Mouse (Mus musculus): Measurements from ENCODE around the gene Poll. TPM values are rescaled to one million over a fixed set of nuclear protein-coding genes. Genes with fewer than 3 reads are reported as not detected.
A peak's percentile ranks its signal among the peaks of the same experiment; 100 is the strongest.

The Poll gene
- 23.3 and 23.8 TPM in 2 replicates for polyA plus RNA-seq (2016; fragmentation: Nextera tagmentation; extraction: Ambion mirVana)

DNA sequence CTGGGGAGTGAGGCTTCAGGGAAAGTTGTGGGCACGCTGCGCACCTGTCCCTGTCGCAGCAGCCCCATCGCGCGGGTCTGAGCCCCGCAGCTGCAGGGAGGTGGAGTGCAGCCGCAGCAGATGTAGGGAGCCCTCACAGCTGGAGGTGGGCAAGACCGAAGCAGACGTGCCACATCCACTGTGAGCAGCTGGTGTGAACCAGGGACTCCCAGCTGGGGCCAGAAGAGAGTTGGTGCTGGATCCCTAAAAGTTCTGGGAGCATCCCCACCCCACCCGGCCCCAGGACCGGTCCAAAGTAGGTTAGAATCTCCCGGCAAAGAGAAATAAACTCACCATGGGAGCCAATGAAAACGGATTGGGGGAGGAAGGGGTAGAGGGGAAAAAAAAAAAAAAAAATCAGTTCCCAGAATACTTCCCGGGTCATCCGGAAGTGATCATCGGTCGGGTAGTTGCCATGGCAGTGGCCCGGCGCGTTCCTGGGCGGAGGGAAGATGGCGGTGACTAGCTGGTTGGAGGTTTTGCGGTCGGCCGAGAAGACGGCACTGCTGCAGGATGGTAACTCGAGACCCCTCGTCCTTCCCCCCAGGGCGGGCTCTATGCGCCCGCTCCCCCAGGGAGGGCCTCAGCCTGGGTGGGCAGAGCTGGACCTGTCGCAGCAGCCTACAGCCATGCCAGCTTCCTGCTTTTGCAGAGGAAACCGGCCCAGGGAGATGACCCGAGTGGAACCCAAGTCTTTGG is at the start of gene Poll, which contains the start of gene Gm17018:
Gene Poll (minus strand): TSS at position 379 of the 738 bp plus-strand sequence.
Gene Gm17018 (plus strand): TSS at position 463 of the 738 bp plus-strand sequence.
- Histone ChIP-seq H3K36me3 (replicated peaks) (peaks cover 26% of the 10 kb centered on the region), H3K27ac (replicated peaks) (peak within 1 kb of the TSS; percentile 88), H3K4me1 (peaks cover 28% of the 10 kb centered on the region), H3K9me3 (no peaks in the 10 kb centered on the region), H3K27me3 (replicated peaks; ENCODE audit: low read depth, poor library complexity, severe bottlenecking) (peaks cover 12% of the 10 kb centered on the region; the same call in 1 of the 2 replicates), H3K4me3 (peak within 1 kb of the TSS; percentile 88)
- peak; percentile 90 for DNase-seq (ENCODE audit: low spot score)
- WGBS: 1% methylated on average over 35 of the region's 35 CpGs

GRCm38 (mm10) chr19:45608648-45609339 is 48.5 kb upstream of the Poll start:
- Histone ChIP-seq H3K27ac (replicated peaks) (0 out of 2 replicates have a peak overlapping the region, but pooled peaks have one; percentile 7), H3K36me3 (replicated peaks) (no peaks in the 10 kb centered on the region), H3K4me3 (no peak overlapping the region), H3K27me3 (replicated peaks; ENCODE audit: low read depth, poor library complexity, severe bottlenecking) (peaks cover 73% of the 10 kb centered on the region), H3K4me1 (peaks cover 38% of the 10 kb centered on the region), H3K9me3 (0 out of 2 replicates have a peak, but pooled peaks cover 2% of the 10 kb centered on the region)
- 85% methylated on average over 13 of the region's 13 CpGs for WGBS
- no peak for DNase-seq (ENCODE audit: low spot score)

- Histone ChIP-seq H3K4me3 (0 out of 2 replicates have a peak overlapping the region, but pooled peaks have one; percentile 8), H3K27ac (replicated peaks) (peak overlapping the region; percentile 75), H3K27me3 (replicated peaks; ENCODE audit: low read depth, poor library complexity, severe bottlenecking) (peaks cover 78% of the 10 kb centered on the region), H3K36me3 (replicated peaks) (no peaks in the 10 kb centered on the region), H3K4me1 (peaks cover 38% of the 10 kb centered on the region), H3K9me3 (0 out of 2 replicates have a peak, but pooled peaks cover 2% of the 10 kb centered on the region)
- WGBS: 19% methylated on average over 7 of the region's 7 CpGs
- DNase-seq (ENCODE audit: low spot score): peak; percentile 34
These were observed 47.1 kb upstream of the Poll start for GRCm38 (mm10) chr19:45607479-45607878.

GRCm38 (mm10) chr19:45606701-45607100 is 46.4 kb upstream of the Poll start:
- Histone ChIP-seq H3K36me3 (replicated peaks) (no peaks in the 10 kb centered on the region; the same call in 1 of the 2 replicates), H3K9me3 (0 out of 2 replicates have a peak, but pooled peaks cover 2% of the 10 kb centered on the region), H3K4me3 (no peak overlapping the region), H3K27me3 (replicated peaks; ENCODE audit: low read depth, poor library complexity, severe bottlenecking) (peaks cover 86% of the 10 kb centered on the region), H3K4me1 (peaks cover 32% of the 10 kb centered on the region), H3K27ac (replicated peaks) (peak overlapping the region; percentile 48; the same call in 1 of the 2 replicates)
- no peak for DNase-seq (ENCODE audit: low spot score)
- 68% methylated on average over 4 of the region's 4 CpGs for WGBS

DNA sequence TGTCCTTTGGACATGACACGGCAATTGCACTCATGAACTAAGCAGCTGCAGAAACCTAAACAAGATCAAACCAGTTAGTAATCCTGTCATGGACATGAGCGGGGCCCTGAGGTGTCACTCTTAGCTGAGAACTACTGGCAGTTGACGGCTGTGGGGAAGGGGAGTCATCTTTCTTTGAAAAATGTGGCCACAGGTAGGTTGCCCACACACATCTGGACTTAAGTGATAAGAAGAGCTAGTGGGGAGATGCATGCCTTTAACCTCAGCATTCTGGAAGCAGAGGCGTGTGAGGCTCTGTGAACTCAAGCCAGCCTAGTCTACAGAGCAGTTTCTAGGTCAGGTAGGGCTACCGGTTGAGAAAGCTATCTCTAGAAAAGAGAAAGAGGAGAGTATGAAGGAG is 42.3 kb upstream of the Poll start:
- no peaks in the 10 kb centered on the region for H3K9me3 ChIP-seq
- DNase-seq (ENCODE audit: low spot score): no peak
- peaks cover 17% of the 10 kb centered on the region for H3K4me1 ChIP-seq
- H3K27ac ChIP-seq (replicated peaks): no peak overlapping the region
- peaks cover 97% of the 10 kb centered on the region for H3K27me3 ChIP-seq (replicated peaks; ENCODE audit: low read depth, poor library complexity, severe bottlenecking)
- no peak overlapping the region for H3K4me3 ChIP-seq
- peaks cover 3% of the 10 kb centered on the region; the same call in 1 of the 2 replicates for H3K36me3 ChIP-seq (replicated peaks)
- WGBS: 88% methylated on average over 5 of the region's 5 CpGs

GRCm38 (mm10) chr19:45597106-45597505 is 36.8 kb upstream of the Poll start:
- peaks cover 3% of the 10 kb centered on the region; the same call in 1 of the 2 replicates for H3K36me3 ChIP-seq (replicated peaks)
- H3K9me3 ChIP-seq: no peaks in the 10 kb centered on the region
- H3K4me1 ChIP-seq: peaks cover 30% of the 10 kb centered on the region
- no peak overlapping the region for H3K27ac ChIP-seq (replicated peaks)
- peaks cover 91% of the 10 kb centered on the region for H3K27me3 ChIP-seq (replicated peaks; ENCODE audit: low read depth, poor library complexity, severe bottlenecking)
- H3K4me3 ChIP-seq: no peak overlapping the region
- WGBS: 75% methylated on average over 4 of the region's 4 CpGs
- no peak for DNase-seq (ENCODE audit: low spot score)

DNA sequence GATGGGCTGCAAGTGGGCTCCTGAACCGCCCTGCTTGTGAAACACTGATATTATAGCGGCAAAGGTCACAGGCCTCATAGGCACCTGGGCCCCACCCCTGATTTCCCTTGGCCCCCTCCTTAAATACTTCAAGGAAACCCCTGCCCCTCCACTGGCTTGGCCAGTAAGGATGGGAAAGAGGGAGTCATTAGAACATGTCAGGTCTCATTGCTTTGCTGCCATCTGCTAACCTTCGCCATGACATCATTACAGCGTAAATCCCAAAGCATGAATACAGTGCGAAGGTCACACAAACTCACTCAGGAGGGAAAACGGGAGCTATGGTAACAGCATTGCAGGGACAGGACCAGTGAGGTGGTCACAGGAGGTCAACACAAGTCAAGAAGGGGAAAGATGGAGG is 36.1 kb upstream of the Poll start:
- Histone ChIP-seq H3K27ac (replicated peaks) (no peak overlapping the region), H3K36me3 (replicated peaks) (0 out of 2 replicates have a peak, but pooled peaks cover 3% of the 10 kb centered on the region), H3K4me1 (peaks cover 33% of the 10 kb centered on the region), H3K4me3 (no peak overlapping the region), H3K9me3 (no peaks in the 10 kb centered on the region), H3K27me3 (replicated peaks; ENCODE audit: low read depth, poor library complexity, severe bottlenecking) (peaks cover 91% of the 10 kb centered on the region)
- WGBS: 58% methylated on average over 6 of the region's 6 CpGs
- peak; percentile 30 for DNase-seq (ENCODE audit: low spot score)

DNA sequence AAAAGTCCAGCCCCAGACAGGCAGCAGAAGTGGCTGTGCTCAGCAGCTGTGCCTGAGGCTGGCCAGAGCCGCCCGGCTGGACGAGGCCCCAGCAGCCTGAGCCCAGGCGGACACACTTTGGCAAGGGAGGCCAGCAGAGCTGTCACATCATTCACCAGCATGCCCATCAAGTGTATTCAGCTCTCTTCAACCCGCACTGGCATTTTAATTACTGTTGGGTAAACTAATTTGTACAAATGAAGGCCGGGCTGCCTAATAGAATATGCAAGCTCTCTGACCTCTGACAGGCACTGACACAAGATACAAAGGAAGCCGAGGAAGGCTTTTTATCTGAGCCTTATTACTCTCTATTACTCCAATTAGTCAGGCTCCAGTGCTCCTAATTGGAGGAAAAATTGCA is 35.7 kb upstream of the Poll start:
- no peak overlapping the region; the same call in 1 of the 2 replicates for H3K27ac ChIP-seq (replicated peaks)
- H3K4me3 ChIP-seq: no peak overlapping the region
- H3K9me3 ChIP-seq: no peaks in the 10 kb centered on the region
- DNase-seq (ENCODE audit: low spot score): peak; percentile 51
- peaks cover 33% of the 10 kb centered on the region for H3K4me1 ChIP-seq
- H3K36me3 ChIP-seq (replicated peaks): 0 out of 2 replicates have a peak, but pooled peaks cover 3% of the 10 kb centered on the region
- peaks cover 91% of the 10 kb centered on the region for H3K27me3 ChIP-seq (replicated peaks; ENCODE audit: low read depth, poor library complexity, severe bottlenecking)
- WGBS: 21% methylated on average over 7 of the region's 7 CpGs

DNA sequence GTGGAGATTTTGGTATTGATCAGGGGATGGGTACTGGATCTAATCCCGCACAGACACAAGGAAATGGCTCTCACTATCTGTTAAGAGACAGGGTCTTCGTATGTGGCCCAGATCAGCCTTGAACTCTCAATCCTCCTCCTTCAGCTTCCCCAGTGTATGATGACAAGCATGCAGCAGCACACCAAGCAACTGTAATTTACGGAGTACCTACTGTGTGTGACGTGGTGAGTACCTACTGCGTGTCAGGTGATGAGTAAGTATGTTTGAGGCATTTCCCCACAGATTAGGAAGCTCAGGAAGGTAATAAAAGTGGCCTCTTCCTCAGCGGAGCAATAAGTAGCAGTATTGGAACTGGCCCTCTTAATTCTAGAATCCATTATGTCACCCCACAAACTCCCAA is 35.1 kb upstream of the Poll start:
- H3K36me3 ChIP-seq (replicated peaks): 0 out of 2 replicates have a peak, but pooled peaks cover 3% of the 10 kb centered on the region
- WGBS: 88% methylated on average over 6 of the region's 6 CpGs
- H3K9me3 ChIP-seq: no peaks in the 10 kb centered on the region
- H3K4me3 ChIP-seq: no peak overlapping the region
- H3K27ac ChIP-seq (replicated peaks): no peak overlapping the region
- H3K4me1 ChIP-seq: peaks cover 33% of the 10 kb centered on the region
- H3K27me3 ChIP-seq (replicated peaks; ENCODE audit: low read depth, poor library complexity, severe bottlenecking): peaks cover 90% of the 10 kb centered on the region
- DNase-seq (ENCODE audit: low spot score): no peak

- Histone ChIP-seq H3K4me1 (peaks cover 33% of the 10 kb centered on the region), H3K36me3 (replicated peaks) (no peaks in the 10 kb centered on the region), H3K27ac (replicated peaks) (no peak overlapping the region), H3K27me3 (replicated peaks; ENCODE audit: low read depth, poor library complexity, severe bottlenecking) (peaks cover 79% of the 10 kb centered on the region), H3K9me3 (no peaks in the 10 kb centered on the region), H3K4me3 (no peak overlapping the region)
- no peak for DNase-seq (ENCODE audit: low spot score)
- WGBS: 94% methylated on average over 7 of the region's 7 CpGs
These were observed 33.7 kb upstream of the Poll start for GRCm38 (mm10) chr19:45594079-45594478.

DNA sequence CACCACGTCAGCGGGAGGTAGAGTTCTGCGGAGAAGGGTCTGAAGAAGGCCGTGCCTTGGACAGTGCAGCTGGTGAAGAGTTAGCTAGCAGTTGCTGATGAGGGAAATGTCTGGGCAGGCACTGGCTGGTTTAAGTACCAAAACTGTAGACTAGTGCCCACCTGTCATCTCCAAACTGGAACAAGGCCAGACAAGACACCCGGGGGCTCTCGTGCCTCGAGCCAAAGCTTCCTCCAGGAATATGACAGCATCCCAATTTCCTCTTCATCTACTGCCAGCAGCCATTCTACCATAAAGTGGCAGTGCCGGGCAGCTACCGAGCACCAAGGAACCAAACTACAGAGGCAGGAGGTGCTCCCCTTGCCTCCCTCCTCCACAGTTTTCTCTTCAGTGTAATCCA is 32.6 kb upstream of the Poll start:
- Histone ChIP-seq H3K27ac (replicated peaks) (no peak overlapping the region), H3K4me1 (peaks cover 33% of the 10 kb centered on the region), H3K4me3 (no peak overlapping the region), H3K9me3 (no peaks in the 10 kb centered on the region), H3K27me3 (replicated peaks; ENCODE audit: low read depth, poor library complexity, severe bottlenecking) (peaks cover 77% of the 10 kb centered on the region), H3K36me3 (replicated peaks) (no peaks in the 10 kb centered on the region)
- no peak for DNase-seq (ENCODE audit: low spot score)
- 90% methylated on average over 9 of the region's 9 CpGs for WGBS

GRCm38 (mm10) chr19:45591704-45592103 is 31.4 kb upstream of the Poll start:
- Histone ChIP-seq H3K36me3 (replicated peaks) (peaks cover 2% of the 10 kb centered on the region; the same call in 1 of the 2 replicates), H3K9me3 (no peaks in the 10 kb centered on the region), H3K4me3 (no peak overlapping the region), H3K27me3 (replicated peaks; ENCODE audit: low read depth, poor library complexity, severe bottlenecking) (peaks cover 76% of the 10 kb centered on the region), H3K27ac (replicated peaks) (no peak overlapping the region), H3K4me1 (peaks cover 34% of the 10 kb centered on the region)
- 83% methylated on average over 7 of the region's 7 CpGs for WGBS
- DNase-seq (ENCODE audit: low spot score): no peak

All from embryonic facial prominence, embryonic 10.5 days (tissue).